Mouse (Mus musculus): Measurements from ENCODE around the gene Scaf8. TPM values are rescaled to one million over a fixed set of nuclear protein-coding genes. Genes with fewer than 3 reads are reported as not detected.
"Not testable (repeated sequence)": the region's sequence is repeated elsewhere in the genome, so short reads cannot be mapped to it uniquely, and the experiment has no call there.

Gene Scaf8
- polyA plus RNA-seq, 1 experiment from 2014 or later, result 22.7 TPM

GRCm38 (mm10) chr17:3128716-3129115, 13.9 kb downstream of the Scaf8 start:
- 93% methylated on average over 1 of the region's 1 CpGs for WGBS
- peaks cover 26% of the 10 kb centered on the region for H3K36me3 ChIP-seq
- no peaks in the 10 kb centered on the region for H3K4me1 ChIP-seq
- no peaks in the 10 kb centered on the region for H3K9me3 ChIP-seq
- no peaks in the 10 kb centered on the region for H3K27me3 ChIP-seq
- no peak overlapping the region for H3K4me3 ChIP-seq
- no peak for ATAC-seq (ENCODE audit: insufficient number of reproducible peaks, insufficient read depth, low FRiP score, low TSS enrichment, low read depth)
- H3K9ac ChIP-seq, result no peak overlapping the region
- H3K4me2 ChIP-seq, result no peak overlapping the region
- no peak overlapping the region for H3K27ac ChIP-seq

DNA sequence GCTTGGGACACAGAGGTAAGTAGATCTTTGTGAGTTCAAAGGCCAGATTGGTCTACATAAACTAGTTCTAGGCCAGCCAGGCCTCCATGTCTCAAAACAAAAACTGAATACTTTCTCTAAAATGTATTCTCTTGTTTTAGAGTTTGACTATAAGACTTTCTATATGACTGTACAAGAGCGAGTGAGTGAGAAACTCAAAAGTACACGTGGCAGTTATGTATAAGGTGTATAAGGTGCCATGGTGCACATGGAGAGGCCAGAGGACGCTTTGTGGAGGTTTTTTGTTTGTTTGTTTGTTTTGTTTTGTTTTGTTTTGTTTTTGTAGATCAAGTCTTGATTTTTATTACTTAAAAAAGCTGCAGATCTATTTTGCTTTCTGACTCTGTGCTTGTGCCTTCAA, 15.0 kb downstream of the Scaf8 start:
- Histone ChIP-seq H3K36me3 (peaks cover 26% of the 10 kb centered on the region), H3K4me3 (no peak overlapping the region), H3K9ac (no peak overlapping the region), H3K4me2 (no peak overlapping the region), H3K4me1 (no peaks in the 10 kb centered on the region), H3K9me3 (no peaks in the 10 kb centered on the region), H3K27ac (no peak overlapping the region), H3K27me3 (no peaks in the 10 kb centered on the region)
- 90% methylated on average over 3 of the region's 3 CpGs for WGBS
- no peak for ATAC-seq (ENCODE audit: insufficient number of reproducible peaks, insufficient read depth, low FRiP score, low TSS enrichment, low read depth)

DNA sequence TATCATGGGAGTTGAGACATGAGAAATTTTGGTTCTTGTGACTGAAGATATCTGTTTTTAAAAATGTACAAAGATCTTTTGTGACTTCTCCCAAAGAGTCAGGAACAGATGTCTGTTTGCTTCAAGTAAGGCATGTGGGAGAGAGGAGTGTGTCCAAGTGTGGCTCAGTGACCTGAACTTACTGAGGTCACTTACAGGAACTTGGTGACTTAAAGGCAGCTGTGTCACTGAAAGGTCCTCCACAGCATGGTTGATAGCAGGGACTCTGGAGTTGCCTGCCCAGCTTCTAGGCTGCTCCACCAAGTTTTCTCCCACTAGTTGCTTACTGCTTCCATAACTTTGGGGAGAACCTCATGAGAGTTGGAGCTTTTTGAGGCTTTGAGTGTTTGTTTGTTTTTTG, 20.6 kb downstream of the Scaf8 start:
- no peak overlapping the region for H3K9ac ChIP-seq
- H3K27me3 ChIP-seq, result no peaks in the 10 kb centered on the region
- no peak for ATAC-seq (ENCODE audit: insufficient number of reproducible peaks, insufficient read depth, low FRiP score, low TSS enrichment, low read depth)
- H3K4me3 ChIP-seq, result no peak overlapping the region
- H3K9me3 ChIP-seq, result no peaks in the 10 kb centered on the region
- peaks cover 20% of the 10 kb centered on the region for H3K36me3 ChIP-seq
- no peak overlapping the region for H3K27ac ChIP-seq
- H3K4me1 ChIP-seq, result peaks cover 17% of the 10 kb centered on the region
- no peak overlapping the region for H3K4me2 ChIP-seq

DNA sequence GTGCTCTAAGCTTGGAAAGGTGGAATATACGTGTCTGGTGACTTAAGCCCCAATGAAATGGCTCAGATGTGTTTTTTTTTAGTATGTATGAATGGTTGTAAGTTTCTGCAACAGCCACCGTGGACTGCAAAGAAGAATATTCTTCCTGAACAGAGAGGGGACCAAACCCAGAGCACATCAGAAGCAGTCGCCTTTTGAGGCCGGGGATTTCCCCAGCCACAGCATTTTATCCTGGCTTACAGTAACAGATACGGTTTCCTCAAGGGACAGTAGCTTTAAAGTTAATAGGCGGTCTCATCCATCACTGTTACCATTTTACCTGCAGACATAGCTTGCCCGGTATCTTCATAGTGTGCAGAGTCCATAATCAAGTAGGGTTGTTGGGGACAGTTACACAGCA, 21.4 kb downstream of the Scaf8 start:
- Histone ChIP-seq H3K27me3 (no peaks in the 10 kb centered on the region), H3K4me1 (peaks cover 17% of the 10 kb centered on the region), H3K9ac (no peak overlapping the region), H3K36me3 (peaks cover 18% of the 10 kb centered on the region), H3K4me2 (no peak overlapping the region), H3K27ac (no peak overlapping the region), H3K4me3 (no peak overlapping the region), H3K9me3 (no peaks in the 10 kb centered on the region)
- 83% methylated on average over 7 of the region's 7 CpGs for WGBS
- ATAC-seq (ENCODE audit: insufficient number of reproducible peaks, insufficient read depth, low FRiP score, low TSS enrichment, low read depth), result no peak

- Histone ChIP-seq H3K36me3 (peaks cover 3% of the 10 kb centered on the region; the same call in 1 of the 2 replicates), H3K9me3 (no peaks in the 10 kb centered on the region), H3K4me3 (no peak overlapping the region), H3K4me1 (peaks cover 17% of the 10 kb centered on the region), H3K9ac (no peak overlapping the region), H3K27me3 (no peaks in the 10 kb centered on the region), H3K4me2 (no peak overlapping the region), H3K27ac (no peak overlapping the region)
- 59% methylated on average over 3 of the region's 3 CpGs for WGBS
- ATAC-seq (ENCODE audit: insufficient number of reproducible peaks, insufficient read depth, low FRiP score, low TSS enrichment, low read depth), result no peak
These were observed 23.6 kb downstream of the Scaf8 start for GRCm38 (mm10) chr17:3138387-3138786.

GRCm38 (mm10) chr17:3140100-3140499, 25.3 kb downstream of the Scaf8 start:
- Histone ChIP-seq H3K4me3 (no peak overlapping the region), H3K27ac (no peak overlapping the region), H3K36me3 (peaks cover 3% of the 10 kb centered on the region; the same call in 1 of the 2 replicates), H3K27me3 (no peaks in the 10 kb centered on the region), H3K9me3 (no peaks in the 10 kb centered on the region), H3K4me2 (no peak overlapping the region), H3K4me1 (peaks cover 17% of the 10 kb centered on the region), H3K9ac (no peak overlapping the region)
- 90% methylated on average over 1 of the region's 1 CpGs for WGBS
- ATAC-seq (ENCODE audit: insufficient number of reproducible peaks, insufficient read depth, low FRiP score, low TSS enrichment, low read depth), result no peak

- H3K36me3 ChIP-seq, result peaks cover 26% of the 10 kb centered on the region
- H3K4me1 ChIP-seq, result 0 out of 2 replicates have a peak, but pooled peaks cover 2% of the 10 kb centered on the region
- H3K4me2 ChIP-seq, result no peak overlapping the region
- WGBS, result 91% methylated on average over 1 of the region's 1 CpGs
- H3K27ac ChIP-seq, result no peak overlapping the region
- no peak overlapping the region for H3K9ac ChIP-seq
- H3K4me3 ChIP-seq, result no peak overlapping the region
- no peak for ATAC-seq (ENCODE audit: insufficient number of reproducible peaks, insufficient read depth, low FRiP score, low TSS enrichment, low read depth)
- H3K9me3 ChIP-seq, result no peaks in the 10 kb centered on the region
- no peaks in the 10 kb centered on the region for H3K27me3 ChIP-seq
These were observed 34.1 kb downstream of the Scaf8 start for GRCm38 (mm10) chr17:3148853-3149252.

GRCm38 (mm10) chr17:3149541-3149940, 34.8 kb downstream of the Scaf8 start:
- Histone ChIP-seq H3K4me1 (0 out of 2 replicates have a peak, but pooled peaks cover 2% of the 10 kb centered on the region), H3K4me3 (no peak overlapping the region), H3K27ac (no peak overlapping the region), H3K4me2 (no peak overlapping the region), H3K36me3 (peaks cover 31% of the 10 kb centered on the region), H3K9ac (no peak overlapping the region), H3K9me3 (no peaks in the 10 kb centered on the region), H3K27me3 (no peaks in the 10 kb centered on the region)
- ATAC-seq (ENCODE audit: insufficient number of reproducible peaks, insufficient read depth, low FRiP score, low TSS enrichment, low read depth), result no peak
- WGBS, result 70% methylated on average over 1 of the region's 1 CpGs

- H3K4me2 ChIP-seq, result not testable (repeated sequence)
These were observed 35.9 kb downstream of the Scaf8 start for GRCm38 (mm10) chr17:3150701-3151100.

GRCm38 (mm10) chr17:3151181-3151580, 36.4 kb downstream of the Scaf8 start:
- peaks cover 33% of the 10 kb centered on the region for H3K36me3 ChIP-seq
- no peaks in the 10 kb centered on the region for H3K9me3 ChIP-seq
- H3K27ac ChIP-seq, result no peak overlapping the region
- H3K4me3 ChIP-seq, result no peak overlapping the region
- ATAC-seq (ENCODE audit: insufficient number of reproducible peaks, insufficient read depth, low FRiP score, low TSS enrichment, low read depth), result no peak
- no peaks in the 10 kb centered on the region for H3K27me3 ChIP-seq
- no peak overlapping the region for H3K9ac ChIP-seq
- H3K4me1 ChIP-seq, result 0 out of 2 replicates have a peak, but pooled peaks cover 2% of the 10 kb centered on the region
- H3K4me2 ChIP-seq, result no peak overlapping the region

More at GRCm38 (mm10) chr17:3150701-3151100, 35.9 kb downstream of the Scaf8 start:
- H3K27ac ChIP-seq; H3K9ac ChIP-seq; ATAC-seq (ENCODE audit: insufficient number of reproducible peaks, insufficient read depth, low FRiP score, low TSS enrichment, low read depth); H3K9me3 ChIP-seq; H3K4me3 ChIP-seq; H3K4me1 ChIP-seq; H3K27me3 ChIP-seq: not testable (repeated sequence)
- peaks cover 29% of the 10 kb centered on the region for H3K36me3 ChIP-seq
- 69% methylated on average over 1 of the region's 1 CpGs for WGBS

GRCm38 (mm10) chr17:3156176-3156575, 41.4 kb downstream of the Scaf8 start:
- 90% methylated on average over 9 of the region's 9 CpGs for WGBS
- H3K36me3 ChIP-seq, result peaks cover 40% of the 10 kb centered on the region
- H3K4me2 ChIP-seq; H3K27me3 ChIP-seq; H3K4me3 ChIP-seq; H3K27ac ChIP-seq; ATAC-seq (ENCODE audit: insufficient number of reproducible peaks, insufficient read depth, low FRiP score, low TSS enrichment, low read depth); H3K9ac ChIP-seq; H3K9me3 ChIP-seq; H3K4me1 ChIP-seq: not testable (repeated sequence)

DNA sequence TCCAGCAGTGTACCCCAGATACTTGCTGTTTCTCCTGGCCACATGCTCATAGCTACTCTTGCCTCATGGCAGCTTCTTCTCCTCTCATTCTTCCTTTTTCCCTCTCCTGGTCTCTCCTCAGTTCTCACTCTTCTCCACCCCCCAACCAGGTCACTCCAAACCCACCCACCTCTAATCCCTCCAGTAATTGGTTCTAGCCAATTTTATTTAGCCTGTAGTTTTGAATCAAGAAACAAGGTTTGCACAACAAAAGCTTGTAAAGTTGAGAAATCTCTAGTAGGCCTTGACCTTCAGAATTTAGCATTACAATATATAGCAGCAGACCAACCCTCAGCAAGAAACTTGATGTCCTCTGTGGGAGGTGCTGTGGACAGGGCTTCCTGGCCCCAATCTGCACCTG, 42.2 kb downstream of the Scaf8 start:
- Histone ChIP-seq H3K9ac (no peak overlapping the region), H3K27me3 (no peaks in the 10 kb centered on the region), H3K9me3 (no peaks in the 10 kb centered on the region), H3K4me3 (no peak overlapping the region), H3K36me3 (peaks cover 37% of the 10 kb centered on the region), H3K4me1 (no peaks in the 10 kb centered on the region), H3K4me2 (no peak overlapping the region), H3K27ac (no peak overlapping the region)
- no peak for ATAC-seq (ENCODE audit: insufficient number of reproducible peaks, insufficient read depth, low FRiP score, low TSS enrichment, low read depth)

DNA sequence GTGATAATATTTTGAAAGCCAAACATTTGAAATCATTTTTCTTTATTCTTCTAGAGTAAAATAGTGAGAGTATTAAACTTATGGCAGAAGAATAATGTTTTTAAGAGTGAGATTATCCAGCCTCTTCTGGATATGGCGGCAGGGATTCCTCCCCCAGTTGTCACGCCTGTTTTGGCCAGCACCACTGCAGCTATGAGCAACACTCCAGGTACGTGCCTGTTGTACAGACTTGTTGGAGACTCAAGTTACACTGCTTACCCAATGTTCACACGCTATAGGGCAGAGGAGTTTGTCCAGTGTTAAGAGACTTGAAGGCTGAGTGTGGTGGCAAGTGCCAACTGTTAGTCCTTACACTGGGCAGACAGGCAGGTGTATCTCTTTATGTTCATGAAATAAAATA, 48.1 kb downstream of the Scaf8 start:
- WGBS, result 79% methylated on average over 4 of the region's 4 CpGs
- H3K4me1 ChIP-seq, result no peaks in the 10 kb centered on the region
- ATAC-seq (ENCODE audit: insufficient number of reproducible peaks, insufficient read depth, low FRiP score, low TSS enrichment, low read depth), result no peak
- no peaks in the 10 kb centered on the region for H3K9me3 ChIP-seq
- H3K4me2 ChIP-seq, result no peak overlapping the region
- H3K4me3 ChIP-seq, result no peak overlapping the region
- H3K9ac ChIP-seq, result no peak overlapping the region
- peaks cover 25% of the 10 kb centered on the region for H3K36me3 ChIP-seq
- no peak overlapping the region for H3K27ac ChIP-seq
- no peaks in the 10 kb centered on the region for H3K27me3 ChIP-seq

Measured in embryonic facial prominence, embryonic 13.5 days (tissue).